Mouse (Mus musculus) kidney, postnatal 0 days (tissue): ENCODE results near the gene Pip4p1. TPM values are rescaled to one million over a fixed set of nuclear protein-coding genes. Genes with fewer than 3 reads are reported as not detected.

Experiments used
- ATAC-seq: fragments of 200-750 bp; cut with Nextera tagmentation; replicated peaks from 2 replicates; pipeline ENCODE4 v1.8.0; 2017; ENCODE audit warnings: low read depth, moderate number of reproducible peaks, moderate TSS enrichment, moderate library complexity; ENCODE audit not compliant: low FRiP score
- DNase-seq: peaks from one replicate; pipeline ENCODE4 v3.0.0-alpha.2; 2016; ENCODE audit warnings: low spot score
- H3K27ac ChIP-seq: fragments of 300-500 bp; sonication (generic); 2 replicates; pipeline ENCODE4 v1.5.1; 2014; ENCODE audit warnings: mild to moderate bottlenecking
- H3K27me3 ChIP-seq: fragments of 300-500 bp; sonication (generic); 2 replicates; pipeline ENCODE4 v1.6.1; 2014; ENCODE audit warnings: low read length, mixed read lengths; ENCODE audit not compliant: insufficient read depth
- H3K36me3 ChIP-seq: fragments of 300-500 bp; sonication (generic); 2 replicates; pipeline ENCODE4 v1.6.1; 2014; ENCODE audit warnings: low read length, mixed read lengths; ENCODE audit not compliant: insufficient read depth
- H3K4me1 ChIP-seq: fragments of 300-500 bp; sonication (generic); replicated peaks from 2 replicates; pipeline ENCODE4 v1.6.1; 2014; ENCODE audit warnings: antibody characterized with exemption, low read length, mixed read lengths; ENCODE audit not compliant: insufficient read depth
- H3K4me2 ChIP-seq: fragments of 300-500 bp; sonication (generic); 2 replicates; pipeline ENCODE4 v1.6.1; 2014; ENCODE audit warnings: mild to moderate bottlenecking, low read length, moderate library complexity, mixed read lengths
- H3K4me3 ChIP-seq: fragments of 300-500 bp; sonication (generic); replicated peaks from 2 replicates; pipeline ENCODE4 v1.5.1; 2014; ENCODE audit warnings: low read depth, low read length
- H3K9ac ChIP-seq: fragments of 300-500 bp; sonication (generic); 2 replicates; pipeline ENCODE4 v1.6.1; 2014; ENCODE audit warnings: low read depth, low read length
- H3K9me3 ChIP-seq: fragments of 300-500 bp; sonication (generic); replicated peaks from 2 replicates; pipeline ENCODE4 v1.6.1; 2016; ENCODE audit warnings: low read length, inconsistent platforms, mixed read lengths
- CTCF ChIP-seq: IDR thresholded peaks from 2 replicates; pipeline ENCODE4 v1.5.1; 2016; ENCODE audit warnings: antibody characterized with exemption, low read depth, mild to moderate bottlenecking, moderate library complexity
- WGBS: fragments of 180-500 bp; shearing (Covaris S2); extraction: QIAGEN DNeasy Blood & Tissue Kit; methylation state at CpG from one replicate; pipeline ENCODE4 v1.1.7; 2014; 5-methylcytosine and 5-hydroxymethylcytosine counted together
- polyA plus RNA-seq: library from polyadenylated mRNA; unstranded; fragments of >200 nt; fragmentation: Nextera tagmentation; extraction: Ambion mirVana; gene quantifications from 2 replicates; pipeline ENCODE4 v1.2.1, GENCODE M21; 2015

Pip4p1 gene
- polyA plus RNA-seq, 1 experiment from 2014 or later, result 52.6 TPM

DNA sequence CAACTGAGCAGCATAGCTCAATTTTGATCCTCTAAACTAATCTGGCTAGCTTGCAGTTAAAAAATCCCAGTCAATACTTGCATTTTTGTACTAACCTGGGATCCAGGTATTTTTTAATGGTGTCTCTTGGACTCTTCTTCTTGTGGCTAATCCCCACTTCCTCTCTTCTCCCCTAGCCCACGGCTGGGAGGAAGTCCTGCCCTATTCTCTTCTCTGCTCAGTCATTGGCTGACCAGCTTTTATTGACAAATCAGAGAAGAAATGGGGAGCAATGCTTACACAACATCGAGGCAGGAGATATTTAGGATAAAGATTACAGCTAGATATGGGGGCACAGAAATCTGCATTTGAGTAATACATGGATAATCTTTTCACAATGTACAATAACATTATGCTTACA, 8.3 kb upstream of the Pip4p1 start:
- H3K4me3 ChIP-seq, result no peak overlapping the region
- H3K36me3 ChIP-seq, result no peaks in the 10 kb centered on the region
- H3K4me1 ChIP-seq, result no peaks in the 10 kb centered on the region
- H3K4me2 ChIP-seq, result no peak overlapping the region
- H3K9me3 ChIP-seq, result no peaks in the 10 kb centered on the region
- ATAC-seq (no peak), DNase-seq (no peak)
- no peaks in the 10 kb centered on the region for H3K27me3 ChIP-seq
- no peak for TF ChIP-seq CTCF
- no peak overlapping the region for H3K9ac ChIP-seq
- no peak overlapping the region for H3K27ac ChIP-seq
- 52% methylated on average over 2 of the region's 2 CpGs for WGBS

GRCm38 (mm10) chr14:50938119-50938908, 7.7 kb upstream of the Pip4p1 start:
- Histone ChIP-seq H3K4me1 (no peaks in the 10 kb centered on the region), H3K4me2 (no peak overlapping the region), H3K36me3 (no peaks in the 10 kb centered on the region), H3K4me3 (no peak overlapping the region), H3K27ac (no peak overlapping the region), H3K9ac (no peak overlapping the region), H3K27me3 (no peaks in the 10 kb centered on the region), H3K9me3 (no peaks in the 10 kb centered on the region)
- WGBS, result 85% methylated on average over 3 of the region's 3 CpGs
- TF ChIP-seq CTCF, result no peak
- ATAC-seq (no peak), DNase-seq (no peak)

DNA sequence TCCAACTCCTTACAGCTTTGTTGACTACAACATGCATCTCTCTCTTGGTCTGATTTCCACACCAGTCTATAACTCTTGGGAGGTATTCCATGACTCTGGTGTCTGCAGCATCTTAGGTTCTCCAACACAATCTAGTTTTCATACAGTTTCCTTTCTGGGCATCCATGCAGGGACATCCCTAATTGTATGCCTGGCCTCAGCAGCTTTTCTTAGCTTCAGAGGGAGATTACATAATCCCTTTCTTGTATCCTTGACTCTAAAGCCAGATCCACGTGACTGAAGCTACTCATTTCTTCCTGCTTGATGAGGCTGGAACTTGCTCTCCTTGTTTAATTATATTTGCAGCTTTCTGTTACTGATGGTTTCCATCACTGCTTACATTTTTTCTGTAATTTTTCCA, 6.0 kb upstream of the Pip4p1 start:
- Histone ChIP-seq H3K9ac (no peak overlapping the region), H3K27me3 (no peaks in the 10 kb centered on the region), H3K9me3 (no peaks in the 10 kb centered on the region), H3K36me3 (no peaks in the 10 kb centered on the region), H3K4me1 (no peaks in the 10 kb centered on the region), H3K27ac (no peak overlapping the region), H3K4me2 (no peak overlapping the region), H3K4me3 (no peak overlapping the region)
- TF ChIP-seq CTCF, result no peak
- ATAC-seq, result no peak
- no peak for DNase-seq
- 64% methylated on average over 1 of the region's 1 CpGs for WGBS

GRCm38 (mm10) chr14:50931493-50932020, 901 bp upstream of the Pip4p1 start:
- Histone ChIP-seq H3K27me3 (no peaks in the 10 kb centered on the region), H3K9ac (peak overlapping the region; percentile 15; the same call in 1 of the 2 replicates), H3K36me3 (peaks cover 21% of the 10 kb centered on the region), H3K4me2 (peak overlapping the region; percentile 61), H3K9me3 (no peaks in the 10 kb centered on the region), H3K4me1 (no peaks in the 10 kb centered on the region), H3K27ac (peak overlapping the region; percentile 65), H3K4me3 (peak overlapping the region; percentile 88)
- 5% methylated on average over 12 of the region's 12 CpGs for WGBS
- ATAC-seq (no peak), DNase-seq (no peak)
- no peak for TF ChIP-seq CTCF

- peak; percentile 70 for ATAC-seq
- Histone ChIP-seq H3K4me2 (peak overlapping the region; percentile 84), H3K4me1 (0 out of 2 replicates have a peak, but pooled peaks cover 5% of the 10 kb centered on the region), H3K9ac (peak overlapping the region; percentile 94), H3K4me3 (peak overlapping the region; percentile 88), H3K9me3 (no peaks in the 10 kb centered on the region), H3K36me3 (peaks cover 23% of the 10 kb centered on the region), H3K27ac (peak overlapping the region; percentile 87), H3K27me3 (no peaks in the 10 kb centered on the region)
- peak; percentile 22 for DNase-seq
- under 1% methylated on average over 38 of the region's 38 CpGs for WGBS
- TF ChIP-seq CTCF, result no peak
Observed at GRCm38 (mm10) chr14:50930377-50930753, 291 bp downstream of the Pip4p1 start.

- peak overlapping the region; percentile 87 for H3K27ac ChIP-seq
- 0 out of 2 replicates have a peak, but pooled peaks cover 5% of the 10 kb centered on the region for H3K4me1 ChIP-seq
- H3K36me3 ChIP-seq, result peaks cover 23% of the 10 kb centered on the region
- WGBS, result 9% methylated on average over 10 of the region's 10 CpGs
- no peak for TF ChIP-seq CTCF
- peak overlapping the region; percentile 88 for H3K4me3 ChIP-seq
- H3K27me3 ChIP-seq, result no peaks in the 10 kb centered on the region
- ATAC-seq (no peak), DNase-seq (peak; percentile 5)
- no peaks in the 10 kb centered on the region for H3K9me3 ChIP-seq
- peak overlapping the region; percentile 94 for H3K9ac ChIP-seq
- H3K4me2 ChIP-seq, result peak overlapping the region; percentile 84
Observed at GRCm38 (mm10) chr14:50929951-50930350, 705 bp downstream of the Pip4p1 start.
